Mouse (Mus musculus): Measurements from ENCODE around the gene Med9.

GRCm38 (mm10) chr11:60005866-60006265 is 57.9 kb downstream of the Med9 start:
- TF ChIP-seq CTCF (IDR thresholded peaks at IDR 0.05; ENCODE audit: low read depth): no peak
- TF ChIP-seq EP300 (optimal IDR thresholded peaks at IDR 0.05): no peak
